Mouse (Mus musculus) heart, adult 2 months (tissue): ENCODE results near the gene Elf1.

ENCODE experiments used
- CTCF ChIP-seq: fragments of 200-600 bp; IDR thresholded peaks from 2 replicates; pipeline ENCODE4 v1.8.1; 2022; ENCODE audit warnings: antibody characterized with exemption, mild to moderate bottlenecking, moderate library complexity
- EP300 ChIP-seq: fragments of 200-500 bp; IDR thresholded peaks from 2 replicates; pipeline ENCODE4 v1.6.1; 2011; ENCODE audit warnings: low read depth, low read length, control low read depth; ENCODE audit not compliant: insufficient read depth

DNA sequence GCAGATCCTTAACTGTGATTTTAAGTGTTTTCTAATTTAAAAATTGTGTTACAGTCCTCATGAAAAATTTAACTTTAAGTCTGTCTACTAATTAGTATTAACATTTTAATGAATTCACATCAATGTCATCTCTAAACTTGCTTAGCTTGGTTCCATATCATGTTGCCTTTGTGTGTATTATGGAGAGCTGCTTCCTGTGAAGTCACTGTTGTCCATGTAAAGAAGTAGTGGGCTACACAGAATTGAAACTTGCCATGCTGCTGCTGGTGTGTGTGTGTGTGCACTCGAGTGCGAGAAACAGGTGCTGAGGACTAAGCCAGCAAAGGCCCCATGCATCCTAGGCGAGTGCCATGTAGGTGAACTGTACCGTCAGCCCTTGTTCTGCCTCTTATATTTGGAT is 126.4 kb downstream of the Elf1 start:
- TF ChIP-seq CTCF (no peak), EP300 (no peak)
